In genomic region chr1:130820316-130821148, GRCm38 (mm10) we compare ENCODE assay signal across 14 mouse cellular contexts. TPM values are rescaled to one million over a fixed set of nuclear protein-coding genes. Genes with fewer than 3 reads are reported as not detected.
A peak's percentile ranks its signal among the peaks of the same experiment; 100 is the strongest.
DNase-seq lines count a peak whose midpoint lies in the region; ATAC-seq and TF ChIP-seq lines count a peak whose summit lies in the region.
"Had no signal": no experiment of that assay in that cellular context is flagged by ENCODE, and none has a peak within 500 bp of the region (broad histone marks: within the 10 kb centered on the region; RNA-seq: fewer than 3 reads in every experiment).

No protein-coding gene starts in this region.

- peak overlapping the region; percentile 87; the same call in 1 of the 2 replicates for H3K27ac ChIP-seq in liver, postnatal 0 days (ENCODE audit: low read depth)
- no peak overlapping the region for H3K27ac ChIP-seq in liver, embryonic 12.5 days
- no peak overlapping the region for H3K27ac ChIP-seq in embryonic facial prominence, embryonic 15.5 days (replicated peaks)
- H3K27ac ChIP-seq in stomach, postnatal 0 days (replicated peaks) = peak overlapping the region; percentile 56
- H3K27ac ChIP-seq: embryonic facial prominence, embryonic 13.5 days; liver, embryonic 14.5 days; midbrain, embryonic 12.5 days; neural tube, embryonic 13.5 days had no signal

- H3K9me3 ChIP-seq in liver, postnatal 0 days (ENCODE audit: low read length) = no peaks in the 10 kb centered on the region
- H3K9me3 ChIP-seq in liver, embryonic 12.5 days (replicated peaks) = no peaks in the 10 kb centered on the region
- no peaks in the 10 kb centered on the region for H3K9me3 ChIP-seq in embryonic facial prominence, embryonic 15.5 days (replicated peaks)
- no peaks in the 10 kb centered on the region for H3K9me3 ChIP-seq in stomach, postnatal 0 days (ENCODE audit: control insufficient read depth, low read length)
- H3K9me3 ChIP-seq: embryonic facial prominence, embryonic 13.5 days; midbrain, embryonic 12.5 days; neural tube, embryonic 13.5 days had no signal

- no peaks in the 10 kb centered on the region for H3K27me3 ChIP-seq in liver, postnatal 0 days (ENCODE audit: insufficient read depth, low read length)
- no peaks in the 10 kb centered on the region for H3K27me3 ChIP-seq in liver, embryonic 12.5 days (replicated peaks)
- H3K27me3 ChIP-seq in embryonic facial prominence, embryonic 15.5 days = no peaks in the 10 kb centered on the region
- H3K27me3 ChIP-seq in stomach, postnatal 0 days (ENCODE audit: control insufficient read depth, insufficient read depth, low read length) = no peaks in the 10 kb centered on the region
- H3K27me3 ChIP-seq: embryonic facial prominence, embryonic 13.5 days; midbrain, embryonic 12.5 days; neural tube, embryonic 13.5 days had no signal

- peaks cover 13% of the 10 kb centered on the region for H3K4me1 ChIP-seq in liver, postnatal 0 days (ENCODE audit: insufficient read depth)
- H3K4me1 ChIP-seq in liver, embryonic 12.5 days = no peaks in the 10 kb centered on the region
- H3K4me1 ChIP-seq in embryonic facial prominence, embryonic 15.5 days = no peaks in the 10 kb centered on the region
- no peaks in the 10 kb centered on the region for H3K4me1 ChIP-seq in stomach, postnatal 0 days (replicated peaks; ENCODE audit: control insufficient read depth, insufficient read depth)
- H3K4me1 ChIP-seq: embryonic facial prominence, embryonic 13.5 days; midbrain, embryonic 12.5 days; neural tube, embryonic 13.5 days had no signal

- DNase-seq in liver, postnatal 0 days = no peak
- DNase-seq in lung, postnatal 36 days = peak; percentile 44
- peak; percentile 75 for DNase-seq in stomach, postnatal 0 days (ENCODE audit: low spot score)
- no peak for DNase-seq in ovary, postnatal 36 days (ENCODE audit: low spot score)
- DNase-seq in cerebellum, adult 18-20 months = no peak
- DNase-seq: cerebellum, adult 9-11 months; right cerebral cortex, adult 18-20 months had no signal

- no peaks in the 10 kb centered on the region for H3K36me3 ChIP-seq in liver, postnatal 0 days (replicated peaks; ENCODE audit: insufficient read depth, low read length)
- no peaks in the 10 kb centered on the region for H3K36me3 ChIP-seq in liver, embryonic 12.5 days
- no peaks in the 10 kb centered on the region for H3K36me3 ChIP-seq in embryonic facial prominence, embryonic 15.5 days
- H3K36me3 ChIP-seq in stomach, postnatal 0 days (ENCODE audit: control insufficient read depth, insufficient read depth, low read length) = no peaks in the 10 kb centered on the region
- H3K36me3 ChIP-seq: embryonic facial prominence, embryonic 13.5 days; midbrain, embryonic 12.5 days; neural tube, embryonic 13.5 days had no signal

- no peak for ATAC-seq in liver, postnatal 0 days
- ATAC-seq in liver, embryonic 12.5 days = no peak
- ATAC-seq in embryonic facial prominence, embryonic 15.5 days (ENCODE audit: insufficient number of reproducible peaks, low FRiP score, low TSS enrichment, low read depth) = peak; percentile 21; the same call in 1 of the 2 replicates
- ATAC-seq in stomach, postnatal 0 days (ENCODE audit: low FRiP score, low TSS enrichment) = peak; percentile 93

- WGBS in liver, postnatal 0 days (ENCODE audit: insufficient replicate concordance) = 68% methylated on average over 7 of the region's 7 CpGs
- WGBS in liver, embryonic 12.5 days (ENCODE audit: insufficient replicate concordance) = 56% methylated on average over 7 of the region's 7 CpGs
- 75% methylated on average over 7 of the region's 7 CpGs for WGBS in embryonic facial prominence, embryonic 15.5 days
- 42% methylated on average over 7 of the region's 7 CpGs for WGBS in stomach, postnatal 0 days

- TF ChIP-seq EP300 in liver, postnatal 0 days (IDR thresholded peaks at IDR 0.05; ENCODE audit: low read depth) = no peak
- no peak for TF ChIP-seq EP300 in stomach, postnatal 0 days (optimal IDR thresholded peaks at IDR 0.05)

- TF ChIP-seq CTCF in liver, postnatal 0 days (IDR thresholded peaks at IDR 0.05; ENCODE audit: low read depth) = no peak
- no peak for TF ChIP-seq CTCF in stomach, postnatal 0 days (IDR thresholded peaks at IDR 0.05; ENCODE audit: low read depth)

- no peak overlapping the region for H3K4me3 ChIP-seq in liver, postnatal 0 days (ENCODE audit: low read depth, low read length)
- H3K4me3 ChIP-seq in liver, embryonic 12.5 days = no peak overlapping the region
- H3K4me3 ChIP-seq in embryonic facial prominence, embryonic 15.5 days (replicated peaks) = no peak overlapping the region
- no peak overlapping the region for H3K4me3 ChIP-seq in stomach, postnatal 0 days (ENCODE audit: low read depth, low read length)
- H3K4me3 ChIP-seq: embryonic facial prominence, embryonic 13.5 days; midbrain, embryonic 12.5 days; neural tube, embryonic 13.5 days had no signal

- no peak overlapping the region for H3K4me2 ChIP-seq in liver, postnatal 0 days (ENCODE audit: low read depth, low read length)
- no peak overlapping the region for H3K4me2 ChIP-seq in liver, embryonic 12.5 days
- no peak overlapping the region for H3K4me2 ChIP-seq in embryonic facial prominence, embryonic 15.5 days (replicated peaks)
- H3K4me2 ChIP-seq in stomach, postnatal 0 days (replicated peaks; ENCODE audit: low read depth) = no peak overlapping the region
- H3K4me2 ChIP-seq: embryonic facial prominence, embryonic 13.5 days; midbrain, embryonic 12.5 days; neural tube, embryonic 13.5 days had no signal

- H3K9ac ChIP-seq in liver, postnatal 0 days (replicated peaks) = no peak overlapping the region
- H3K9ac ChIP-seq in liver, embryonic 12.5 days = no peak overlapping the region
- H3K9ac ChIP-seq in embryonic facial prominence, embryonic 15.5 days = no peak overlapping the region
- H3K9ac ChIP-seq in stomach, postnatal 0 days (ENCODE audit: low read length) = no peak overlapping the region
- H3K9ac ChIP-seq: embryonic facial prominence, embryonic 13.5 days; liver, embryonic 14.5 days; midbrain, embryonic 12.5 days; neural tube, embryonic 13.5 days had no signal

RNA-seq across cellular contexts. Expression of gene Pigr, which starts 6.0 kb away (rescaled TPM):
- polyA plus RNA-seq in liver, postnatal 0 days (2015; fragmentation: Nextera tagmentation; extraction: Ambion mirVana) = 1.2 TPM in 2 replicates
- polyA plus RNA-seq in liver, embryonic 12.5 days (2016; fragmentation: Nextera tagmentation; extraction: Ambion mirVana) = 0.11 and 0.13 TPM in 2 replicates
- polyA plus RNA-seq in embryonic facial prominence, embryonic 15.5 days (2015; fragmentation: Nextera tagmentation; extraction: Ambion mirVana) = 0.08 TPM in 2 replicates
- polyA plus RNA-seq in stomach, postnatal 0 days (2015; fragmentation: Nextera tagmentation; extraction: Ambion mirVana) = 0.22 and 0.46 TPM in 2 replicates
- polyA plus RNA-seq: embryonic facial prominence, embryonic 13.5 days; midbrain, embryonic 12.5 days; neural tube, embryonic 13.5 days had no signal

RNA-seq across cellular contexts. Expression of gene Fcamr, which starts 19.8 kb away (rescaled TPM):
- not detected in 2 replicates for polyA plus RNA-seq in liver, postnatal 0 days (2015; fragmentation: Nextera tagmentation; extraction: Ambion mirVana)
- not detected in 2 replicates for polyA plus RNA-seq in liver, embryonic 12.5 days (2016; fragmentation: Nextera tagmentation; extraction: Ambion mirVana)
- 0.62 and 0.67 TPM in 2 replicates for polyA plus RNA-seq in embryonic facial prominence, embryonic 15.5 days (2015; fragmentation: Nextera tagmentation; extraction: Ambion mirVana)
- polyA plus RNA-seq in stomach, postnatal 0 days (2015; fragmentation: Nextera tagmentation; extraction: Ambion mirVana) = 0.16 and 0.24 TPM in 2 replicates
- polyA plus RNA-seq: embryonic facial prominence, embryonic 13.5 days; heart, embryonic 16.5 days; liver, embryonic 14.5 days; midbrain, embryonic 12.5 days; neural tube, embryonic 13.5 days had no signal

RNA-seq across cellular contexts. Expression of gene Fcmr, which starts 44.9 kb away (rescaled TPM):
- polyA plus RNA-seq in liver, postnatal 0 days (2015; fragmentation: Nextera tagmentation; extraction: Ambion mirVana) = 1.00 and 1.1 TPM in 2 replicates
- polyA plus RNA-seq in liver, embryonic 12.5 days (2016; fragmentation: Nextera tagmentation; extraction: Ambion mirVana) = not detected in 2 replicates
- not detected in 2 replicates for polyA plus RNA-seq in embryonic facial prominence, embryonic 15.5 days (2015; fragmentation: Nextera tagmentation; extraction: Ambion mirVana)
- 0.08 TPM in 1 of 2 replicates, not detected in the other for polyA plus RNA-seq in stomach, postnatal 0 days (2015; fragmentation: Nextera tagmentation; extraction: Ambion mirVana)
- polyA plus RNA-seq: embryonic facial prominence, embryonic 13.5 days; liver, embryonic 14.5 days; neural tube, embryonic 13.5 days had no signal

Comparison
In these comparisons a context has a peak if more than half of its experiments do, and no peak if none do; other contexts are left out.
1. H3K27ac ChIP-seq: peak in liver, postnatal 0 days (single experiment) and stomach, postnatal 0 days (single experiment); none in liver, embryonic 12.5 days (single experiment) and embryonic facial prominence, embryonic 15.5 days (single experiment).
2. ATAC-seq: peak in embryonic facial prominence, embryonic 15.5 days (single experiment) and stomach, postnatal 0 days (single experiment); none in liver, postnatal 0 days (single experiment) and liver, embryonic 12.5 days (single experiment).
3. DNase-seq: peak in lung, postnatal 36 days (single experiment) and stomach, postnatal 0 days (single experiment); none in liver, postnatal 0 days (single experiment), ovary, postnatal 36 days (single experiment) and cerebellum, adult 18-20 months (0 of 2).